Mouse (Mus musculus) liver, embryonic 11.5 days (tissue): ENCODE results near the gene Gale. TPM values are rescaled to one million over a fixed set of nuclear protein-coding genes. Genes with fewer than 3 reads are reported as not detected.

Experiments
- polyA plus RNA-seq: library from polyadenylated mRNA; unstranded; fragments of >200 nt; fragmentation: Nextera tagmentation; extraction: Ambion mirVana; gene quantifications from 2 replicates; pipeline ENCODE4 v1.2.1, GENCODE M21; 2014

Gene Gale
- polyA plus RNA-seq, 1 experiment from 2014 or later: 49.8 TPM

Other genes starting within 250 kb of the Gale start
- 0.10 and 0.49 TPM in 2 replicates for gene Il22ra1, start 235.6 kb upstream of the Gale start, polyA plus RNA-seq
- 0.11 TPM in 1 of 2 replicates, not detected in the other for gene Myom3, start 204.0 kb upstream of the Gale start, polyA plus RNA-seq
- 233 and 249 TPM in 2 replicates for gene Srsf10, start 108.0 kb upstream of the Gale start, polyA plus RNA-seq
- 133 and 147 TPM in 2 replicates for gene Pnrc2, start 89.9 kb upstream of the Gale start, polyA plus RNA-seq
- gene Cnr2, start 68.3 kb upstream of the Gale start, polyA plus RNA-seq: 6.3 and 7.1 TPM in 2 replicates
- 39.6 and 47.7 TPM in 2 replicates for gene Fuca1, start 43.0 kb upstream of the Gale start, polyA plus RNA-seq
- gene Hmgcl, start 17.3 kb upstream of the Gale start, polyA plus RNA-seq: 97.1 and 104 TPM in 2 replicates
- gene Lypla2, start 8.9 kb downstream of the Gale start, polyA plus RNA-seq: 104 and 106 TPM in 2 replicates
- gene Pithd1, start 23.5 kb downstream of the Gale start, polyA plus RNA-seq: 96.9 and 106 TPM in 2 replicates
- gene Eloa, start 58.0 kb downstream of the Gale start, polyA plus RNA-seq: 48.6 and 51.6 TPM in 2 replicates
- gene Rpl11, start 89.7 kb downstream of the Gale start, polyA plus RNA-seq: 567 and 611 TPM in 2 replicates
- gene Id3, start 179.8 kb downstream of the Gale start, polyA plus RNA-seq: 191 and 200 TPM in 2 replicates
- gene E2f2, start 208.7 kb downstream of the Gale start, polyA plus RNA-seq: 9.0 and 9.2 TPM in 2 replicates
- 1.8 and 2.9 TPM in 2 replicates for gene Asap3, start 242.6 kb downstream of the Gale start, polyA plus RNA-seq